Mouse (Mus musculus) colon, adult 2 months (tissue): ENCODE measurements around the gene Itgax. TPM values are rescaled to one million over a fixed set of nuclear protein-coding genes. Genes with fewer than 3 reads are reported as not detected.

Experiments
- polyA plus RNA-seq: library from polyadenylated mRNA; depleted of rRNA; stranded (reverse); fragments of >200 nt; gene quantifications from 2 replicates; pipeline ENCODE4 v1.2.3, GENCODE M21; 2012; rRNA removed

Itgax gene
- polyA plus RNA-seq: 3.5 and 3.6 TPM in 2 replicates

DNA sequence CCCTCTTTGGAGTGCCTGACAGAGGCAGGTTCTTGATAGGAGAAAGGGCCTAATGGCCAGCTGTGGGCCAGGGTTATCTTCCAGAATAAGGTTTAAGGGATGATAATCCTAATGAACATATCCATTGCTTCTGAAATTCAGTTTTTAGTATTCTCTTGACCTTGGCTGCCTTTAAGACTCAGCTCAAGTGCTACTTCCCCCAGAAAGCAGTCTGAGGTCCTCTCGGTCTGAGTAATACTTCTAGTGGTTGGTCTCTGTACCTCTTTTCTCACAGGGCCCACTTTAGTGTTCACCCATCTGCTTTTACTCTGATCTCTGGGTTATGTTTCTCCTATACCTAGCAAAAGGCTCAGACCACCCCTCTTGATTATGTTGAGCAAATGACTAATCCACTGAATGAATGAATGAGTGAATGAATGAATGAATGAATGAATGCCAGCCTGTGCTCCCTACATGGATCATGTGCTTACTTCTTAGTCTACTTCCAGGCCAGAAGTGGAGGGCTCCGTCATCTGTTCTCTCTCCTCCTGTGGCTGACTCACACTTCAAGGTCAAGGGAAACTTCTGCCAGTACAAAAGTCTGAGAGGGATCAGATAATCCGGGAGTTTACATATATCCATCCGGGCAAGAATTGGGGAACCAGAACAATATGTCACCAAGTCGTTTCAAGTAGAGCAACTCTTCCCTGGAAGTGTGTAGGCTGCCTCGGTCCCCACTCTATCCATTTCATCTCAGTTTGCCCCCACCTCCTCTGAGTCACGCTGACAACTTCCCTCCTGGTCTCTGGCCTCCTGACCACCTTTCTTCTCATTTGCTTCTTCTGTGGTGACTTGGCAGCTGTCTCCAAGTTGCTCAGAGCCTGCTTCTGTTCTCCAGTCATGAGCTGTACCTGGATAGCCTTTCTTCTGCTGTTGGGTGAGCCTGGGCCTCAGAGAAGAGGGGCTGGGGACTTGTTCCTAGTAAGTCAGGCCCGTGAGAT, at the start of gene Itgax:
Gene Itgax, plus strand, starts transcription at position 807 of the 980 bp plus-strand sequence.

DNA sequence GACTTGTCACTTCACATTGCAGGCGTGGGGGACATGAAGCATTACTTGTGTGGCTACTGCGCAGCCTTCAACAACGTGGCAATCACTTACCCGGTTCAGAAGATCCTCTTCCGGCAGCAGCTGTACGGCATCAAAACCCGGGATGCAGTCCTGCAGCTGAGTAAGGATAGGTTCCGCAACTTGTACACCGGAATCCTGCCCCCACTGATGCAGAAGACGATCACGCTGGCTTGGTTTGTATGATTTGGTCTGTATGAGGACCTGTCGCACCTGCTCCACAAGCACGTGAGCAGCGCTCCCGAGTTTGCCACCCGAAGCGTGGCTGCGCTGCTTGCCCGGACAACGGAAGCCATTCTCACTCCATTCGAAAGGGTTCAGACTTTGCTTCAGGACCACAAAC, 24.7 kb downstream of the Itgax start, which contains the start of gene Itgad:
Gene Itgad, plus strand, starts transcription at position 301 of the 400 bp plus-strand sequence.

Other genes with a start within 250 kb of the Itgax start
- 5.0 and 5.2 TPM in 2 replicates for gene Prss53, start 238.6 kb upstream of the Itgax start, polyA plus RNA-seq
- not detected in 2 replicates for gene Gm21974, start 234.1 kb upstream of the Itgax start, polyA plus RNA-seq
- gene Vkorc1, start 233.9 kb upstream of the Itgax start, polyA plus RNA-seq: 136 and 159 TPM in 2 replicates
- 74.3 and 95.0 TPM in 2 replicates for gene Bckdk, start 225.5 kb upstream of the Itgax start, polyA plus RNA-seq
- gene Kat8, start 217.0 kb upstream of the Itgax start, polyA plus RNA-seq: 9.7 and 12.9 TPM in 2 replicates
- 119 and 136 TPM in 2 replicates for gene Prss8, start 199.4 kb upstream of the Itgax start, polyA plus RNA-seq
- 7.5 and 10.7 TPM in 2 replicates for gene Prss36, start 182.8 kb upstream of the Itgax start, polyA plus RNA-seq
- 156 and 158 TPM in 2 replicates for gene Fus, start 162.1 kb upstream of the Itgax start, polyA plus RNA-seq
- gene Pycard, start 135.7 kb upstream of the Itgax start, polyA plus RNA-seq: 407 and 442 TPM in 2 replicates
- 18.5 and 21.0 TPM in 2 replicates for gene Trim72, start 125.6 kb upstream of the Itgax start, polyA plus RNA-seq
- gene Itgam, start 66.9 kb upstream of the Itgax start, polyA plus RNA-seq: 4.3 and 4.7 TPM in 2 replicates
- gene Gm49368, start 66.9 kb upstream of the Itgax start, polyA plus RNA-seq: 0.10 TPM in 1 of 2 replicates, not detected in the other
- gene Itgad, start 24.8 kb downstream of the Itgax start, polyA plus RNA-seq: 0.09 and 0.17 TPM in 2 replicates
- 0.26 and 1.3 TPM in 2 replicates for gene Cox6a2, start 76.8 kb downstream of the Itgax start, polyA plus RNA-seq
- gene Armc5, start 107.8 kb downstream of the Itgax start, polyA plus RNA-seq: 39.7 and 47.0 TPM in 2 replicates
- gene 9130023H24Rik, start 108.5 kb downstream of the Itgax start, polyA plus RNA-seq: 1.8 and 2.3 TPM in 2 replicates
- 111 and 118 TPM in 2 replicates for gene Tgfb1i1, start 117.3 kb downstream of the Itgax start, polyA plus RNA-seq
- not detected in 2 replicates for gene Slc5a2, start 136.1 kb downstream of the Itgax start, polyA plus RNA-seq
- gene BC017158, start 168.6 kb downstream of the Itgax start, polyA plus RNA-seq: 64.8 and 70.8 TPM in 2 replicates